Mouse (Mus musculus): ENCODE results near the gene Smurf1. TPM values are rescaled to one million over a fixed set of nuclear protein-coding genes. Genes with fewer than 3 reads are reported as not detected.

The Smurf1 gene
- polyA plus RNA-seq, 1 experiment = 33.6 TPM

GRCm38 (mm10) chr5:144913923-144914322, 51.7 kb downstream of the Smurf1 start:
- TF ChIP-seq CTCF (IDR thresholded peaks at IDR 0.05; ENCODE audit: borderline replicate concordance, control insufficient read depth, extremely low read depth, insufficient read depth, low read length, poor library complexity) = no peak
- TF ChIP-seq POLR2A (IDR thresholded peaks at IDR 0.05; ENCODE audit: control insufficient read depth, extremely low read depth, insufficient read depth, low read length, poor library complexity) = no peak
- Histone ChIP-seq H3K36me3 (ENCODE audit: control insufficient read depth, insufficient read depth, low read length) (no peaks in the 10 kb centered on the region), H3K27me3 (ENCODE audit: control insufficient read depth, insufficient read depth, low read length) (no peaks in the 10 kb centered on the region), H3K27ac (ENCODE audit: control insufficient read depth, insufficient read depth, low read length) (no peak overlapping the region), H3K4me1 (replicated peaks; ENCODE audit: control insufficient read depth, insufficient read depth, low read length) (no peaks in the 10 kb centered on the region), H3K4me3 (ENCODE audit: control insufficient read depth, insufficient read depth, low read length) (no peak overlapping the region)
- DNase-seq = no peak
- 95% methylated on average over 16 of the region's 16 CpGs for whole genome bisulfite sequencing

GRCm38 (mm10) chr5:144913361-144913760, 52.3 kb downstream of the Smurf1 start:
- DNase-seq = no peak
- Histone ChIP-seq H3K27ac (ENCODE audit: control insufficient read depth, insufficient read depth, low read length) (no peak overlapping the region), H3K36me3 (ENCODE audit: control insufficient read depth, insufficient read depth, low read length) (no peaks in the 10 kb centered on the region), H3K27me3 (ENCODE audit: control insufficient read depth, insufficient read depth, low read length) (no peaks in the 10 kb centered on the region), H3K4me3 (ENCODE audit: control insufficient read depth, insufficient read depth, low read length) (no peak overlapping the region), H3K4me1 (replicated peaks; ENCODE audit: control insufficient read depth, insufficient read depth, low read length) (no peaks in the 10 kb centered on the region)
- TF ChIP-seq POLR2A (IDR thresholded peaks at IDR 0.05; ENCODE audit: control insufficient read depth, extremely low read depth, insufficient read depth, low read length, poor library complexity) (no peak), CTCF (IDR thresholded peaks at IDR 0.05; ENCODE audit: borderline replicate concordance, control insufficient read depth, extremely low read depth, insufficient read depth, low read length, poor library complexity) (no peak)
- 93% methylated on average over 5 of the region's 5 CpGs for WGBS

DNA sequence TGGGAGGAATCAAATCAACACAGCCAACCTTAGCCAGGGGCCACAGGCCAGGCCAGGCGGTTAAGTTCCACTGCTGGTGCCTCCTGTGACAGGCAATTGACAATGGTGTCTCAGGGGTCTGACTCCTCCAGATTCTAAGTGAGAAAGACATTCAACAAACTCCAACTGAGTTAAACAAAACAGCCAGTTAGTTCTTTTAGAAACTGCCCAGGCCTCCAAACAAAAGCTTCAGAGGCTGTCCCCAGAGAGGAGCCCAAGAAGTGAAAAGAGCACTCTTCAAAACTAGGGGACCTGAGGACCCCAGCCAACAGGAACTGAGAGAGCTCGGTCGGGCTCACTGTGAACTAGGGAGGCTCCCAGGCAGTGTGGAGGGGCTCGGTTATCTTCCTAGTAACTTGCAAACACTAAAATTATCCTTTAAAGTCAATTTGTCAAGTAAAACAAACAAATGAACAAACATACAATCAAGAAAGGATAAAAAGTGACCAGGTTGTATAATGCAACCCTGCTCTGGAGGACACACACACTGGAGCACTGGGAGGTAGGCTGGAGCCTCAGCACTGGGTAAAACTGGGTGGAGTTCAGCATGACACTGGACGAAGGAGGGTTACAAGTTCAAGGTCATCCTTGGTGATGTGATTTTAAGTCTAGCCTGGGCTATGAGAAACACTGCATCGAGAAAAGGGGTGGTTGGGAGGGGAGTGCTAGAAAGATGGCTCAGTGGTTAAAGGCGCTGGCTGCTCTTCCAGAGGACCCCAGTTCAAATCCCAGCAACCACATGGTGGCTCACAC, 52.9 kb downstream of the Smurf1 start:
- Histone ChIP-seq H3K27me3 (ENCODE audit: control insufficient read depth, insufficient read depth, low read length) (no peaks in the 10 kb centered on the region), H3K36me3 (ENCODE audit: control insufficient read depth, insufficient read depth, low read length) (no peaks in the 10 kb centered on the region), H3K27ac (ENCODE audit: control insufficient read depth, insufficient read depth, low read length) (no peak overlapping the region), H3K4me3 (ENCODE audit: control insufficient read depth, insufficient read depth, low read length) (no peak overlapping the region), H3K4me1 (replicated peaks; ENCODE audit: control insufficient read depth, insufficient read depth, low read length) (no peaks in the 10 kb centered on the region)
- no peak for DNase-seq
- 93% methylated on average over 7 of the region's 7 CpGs for WGBS
- TF ChIP-seq POLR2A (IDR thresholded peaks at IDR 0.05; ENCODE audit: control insufficient read depth, extremely low read depth, insufficient read depth, low read length, poor library complexity) (no peak), CTCF (IDR thresholded peaks at IDR 0.05; ENCODE audit: borderline replicate concordance, control insufficient read depth, extremely low read depth, insufficient read depth, low read length, poor library complexity) (no peak)

DNA sequence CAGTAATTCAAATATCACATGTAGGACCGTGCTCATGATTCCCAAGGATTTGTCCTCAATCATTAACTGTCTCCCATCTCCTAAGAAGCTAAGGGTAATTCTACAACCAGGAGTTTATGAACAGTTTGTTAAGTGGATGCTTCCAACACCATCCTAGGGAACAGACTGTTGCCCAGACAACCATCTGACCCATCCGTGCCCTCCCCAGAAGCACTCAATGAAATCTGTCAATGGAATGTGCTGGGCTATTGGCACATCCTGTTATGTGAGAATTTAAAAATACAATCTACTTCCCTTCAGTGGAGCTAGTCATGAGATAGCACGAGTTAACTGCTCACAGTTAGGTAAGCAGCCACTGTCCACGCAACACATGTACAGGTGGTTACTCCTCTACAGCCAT, 56.1 kb downstream of the Smurf1 start:
- H3K4me1 ChIP-seq (replicated peaks; ENCODE audit: control insufficient read depth, insufficient read depth, low read length) = no peaks in the 10 kb centered on the region
- no peak for DNase-seq
- WGBS = 91% methylated on average over 4 of the region's 4 CpGs
- no peaks in the 10 kb centered on the region for H3K36me3 ChIP-seq (ENCODE audit: control insufficient read depth, insufficient read depth, low read length)
- H3K4me3 ChIP-seq (ENCODE audit: control insufficient read depth, insufficient read depth, low read length) = no peak overlapping the region
- no peak overlapping the region for H3K27ac ChIP-seq (ENCODE audit: control insufficient read depth, insufficient read depth, low read length)
- H3K27me3 ChIP-seq (ENCODE audit: control insufficient read depth, insufficient read depth, low read length) = no peaks in the 10 kb centered on the region
- TF ChIP-seq POLR2A (IDR thresholded peaks at IDR 0.05; ENCODE audit: control insufficient read depth, extremely low read depth, insufficient read depth, low read length, poor library complexity) (no peak), CTCF (IDR thresholded peaks at IDR 0.05; ENCODE audit: borderline replicate concordance, control insufficient read depth, extremely low read depth, insufficient read depth, low read length, poor library complexity) (no peak)

DNA sequence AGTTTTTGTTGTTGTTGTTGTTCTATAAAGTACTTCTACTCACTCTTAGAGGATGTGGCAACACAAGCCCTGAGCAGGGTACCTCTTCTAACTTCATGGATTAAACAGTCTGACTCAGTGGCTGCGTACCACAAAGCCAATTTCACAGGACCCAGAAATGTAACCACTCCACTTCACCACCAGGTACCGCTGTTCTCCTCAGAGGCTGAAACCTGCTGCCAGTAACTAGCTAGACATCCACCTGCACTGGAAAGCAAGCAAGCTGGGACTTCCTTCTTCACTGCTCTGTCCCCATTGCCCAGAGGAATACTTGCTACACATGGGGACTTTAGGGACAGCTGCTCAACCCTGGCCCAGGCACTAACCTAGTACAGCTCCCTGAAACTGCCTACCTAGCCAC, 58.1 kb downstream of the Smurf1 start:
- H3K36me3 ChIP-seq (ENCODE audit: control insufficient read depth, insufficient read depth, low read length) = no peaks in the 10 kb centered on the region
- TF ChIP-seq POLR2A (IDR thresholded peaks at IDR 0.05; ENCODE audit: control insufficient read depth, extremely low read depth, insufficient read depth, low read length, poor library complexity) (no peak), CTCF (IDR thresholded peaks at IDR 0.05; ENCODE audit: borderline replicate concordance, control insufficient read depth, extremely low read depth, insufficient read depth, low read length, poor library complexity) (no peak)
- no peaks in the 10 kb centered on the region for H3K27me3 ChIP-seq (ENCODE audit: control insufficient read depth, insufficient read depth, low read length)
- WGBS = 81% methylated on average over 2 of the region's 2 CpGs
- peak; percentile 8 for DNase-seq
- H3K4me3 ChIP-seq (ENCODE audit: control insufficient read depth, insufficient read depth, low read length) = no peak overlapping the region
- no peak overlapping the region for H3K27ac ChIP-seq (ENCODE audit: control insufficient read depth, insufficient read depth, low read length)
- H3K4me1 ChIP-seq (replicated peaks; ENCODE audit: control insufficient read depth, insufficient read depth, low read length) = no peaks in the 10 kb centered on the region

- no peaks in the 10 kb centered on the region for H3K4me1 ChIP-seq (replicated peaks; ENCODE audit: control insufficient read depth, insufficient read depth, low read length)
Measured at GRCm38 (mm10) chr5:144904356-144905134, 61.1 kb downstream of the Smurf1 start.

More at GRCm38 (mm10) chr5:144904356-144905134, 61.1 kb downstream of the Smurf1 start:
- TF ChIP-seq CTCF (IDR thresholded peaks at IDR 0.05; ENCODE audit: borderline replicate concordance, control insufficient read depth, extremely low read depth, insufficient read depth, low read length, poor library complexity) (no peak), POLR2A (IDR thresholded peaks at IDR 0.05; ENCODE audit: control insufficient read depth, extremely low read depth, insufficient read depth, low read length, poor library complexity) (no peak)
- no peak overlapping the region for H3K4me3 ChIP-seq (ENCODE audit: control insufficient read depth, insufficient read depth, low read length)
- DNase-seq = no peak
- 93% methylated on average over 12 of the region's 12 CpGs for WGBS
- H3K27me3 ChIP-seq (ENCODE audit: control insufficient read depth, insufficient read depth, low read length) = no peaks in the 10 kb centered on the region
- no peak overlapping the region for H3K27ac ChIP-seq (ENCODE audit: control insufficient read depth, insufficient read depth, low read length)
- no peaks in the 10 kb centered on the region; the same call in 1 of the 2 replicates for H3K36me3 ChIP-seq (ENCODE audit: control insufficient read depth, insufficient read depth, low read length)

Measured in thymus, adult 2 months (tissue).